Mouse (Mus musculus) lung, postnatal 36 days (tissue): Measurements from ENCODE around the gene Zfp273.
"Not testable (repeated sequence)": the region's sequence is repeated elsewhere in the genome, so short reads cannot be mapped to it uniquely, and the experiment has no call there.

ENCODE experiments used
- DNase-seq: peaks from one replicate; pipeline ENCODE4 v3.0.0; 2022; ENCODE audit warnings: mixed read lengths

Zfp273 gene

DNA sequence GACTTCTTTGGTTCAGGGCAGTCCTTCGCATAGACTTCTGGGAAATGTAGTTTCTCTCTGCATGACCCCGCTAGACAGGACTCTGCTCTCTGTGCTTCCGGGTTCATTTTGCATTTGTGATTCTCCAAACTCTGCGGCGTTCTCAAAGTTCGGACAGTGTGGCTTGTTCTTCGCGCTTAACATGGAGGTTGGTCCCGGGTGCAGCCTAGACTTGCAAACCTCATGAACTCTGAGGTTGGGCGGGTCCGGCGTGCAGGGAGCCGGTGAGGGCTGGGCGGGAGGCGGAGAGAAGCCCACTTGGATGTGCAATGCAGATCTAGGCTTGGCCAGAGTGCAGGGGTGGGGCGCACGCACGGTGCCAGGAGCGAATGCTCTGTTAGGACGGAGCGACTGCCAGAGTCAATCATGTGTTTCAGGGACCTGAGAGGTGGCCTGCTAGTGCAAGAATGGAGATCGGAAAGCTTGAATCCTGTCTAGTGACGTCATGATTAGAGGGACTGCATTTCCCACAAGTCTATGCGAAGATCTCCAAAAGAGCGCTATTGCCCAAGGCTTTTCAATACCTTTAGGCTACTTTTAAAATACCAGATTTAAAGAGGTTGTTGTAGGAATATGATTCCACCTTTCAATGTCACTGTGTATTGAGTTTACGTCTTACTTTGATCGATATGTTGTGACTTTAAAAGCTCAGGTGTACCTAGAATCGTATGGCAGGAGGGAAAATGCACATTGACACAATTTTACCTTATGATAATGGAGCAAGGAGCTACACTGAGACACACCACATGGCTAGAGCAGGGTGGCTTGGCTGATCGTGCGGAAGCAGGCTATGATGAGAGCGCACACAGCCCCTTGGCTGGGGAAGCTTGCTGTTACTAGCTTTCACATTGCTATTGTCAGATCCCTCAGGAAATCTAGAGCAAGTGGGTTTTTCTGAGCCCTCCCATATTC, at the start of gene Zfp273:
Zfp273 (plus strand) TSS at position 31 of the 951 bp plus-strand sequence.
- peak; percentile 89 for DNase-seq

DNA sequence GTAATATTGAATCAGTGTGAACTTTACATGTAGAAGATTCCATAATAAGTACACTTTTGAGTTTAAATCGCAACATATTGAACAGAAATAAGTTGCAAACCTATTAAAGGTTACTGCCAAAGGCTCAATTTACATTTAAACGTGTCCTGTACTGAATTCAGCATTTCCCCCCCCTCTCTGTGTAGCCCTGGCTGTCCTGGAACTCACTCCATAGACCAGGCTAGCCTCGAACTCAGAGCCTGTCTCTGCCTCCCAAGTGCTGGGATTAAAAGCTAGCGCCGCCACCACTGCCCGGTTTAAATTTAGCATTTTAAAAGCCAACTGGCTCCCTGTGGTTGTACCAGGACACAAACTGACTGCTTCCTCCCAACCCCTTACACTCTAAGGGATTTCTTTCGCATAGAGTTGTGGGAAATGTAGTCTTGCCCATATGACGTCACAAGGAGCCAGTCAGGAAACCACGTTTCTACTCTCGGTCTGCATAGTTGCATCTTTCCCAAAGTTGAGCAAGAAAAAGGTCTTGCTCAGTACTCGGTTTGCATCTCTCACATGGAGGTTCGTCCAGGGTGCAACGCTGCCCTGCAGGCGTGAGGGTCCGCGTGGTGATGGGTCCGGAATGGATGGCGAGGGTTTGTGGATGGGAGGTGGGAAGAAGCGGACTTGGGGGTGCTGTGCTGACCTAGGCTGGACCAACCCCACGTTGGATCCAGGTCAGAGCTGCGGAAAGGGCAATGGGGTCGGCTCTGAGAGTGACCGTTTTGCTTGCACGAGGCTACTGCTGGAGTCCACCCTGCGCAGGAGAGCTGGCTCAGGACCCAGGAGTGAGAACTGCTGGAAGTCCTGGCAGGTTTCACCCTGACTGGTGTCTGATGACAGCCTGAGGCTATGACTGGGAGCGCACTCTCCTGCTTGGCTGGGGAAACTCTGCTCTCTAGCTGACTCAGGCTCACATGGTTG, 34.0 kb upstream of the Zfp273 start, which contains the start of gene Zfp493:
Zfp493 (plus strand) TSS at position 429 of the 957 bp plus-strand sequence.
- DNase-seq = peak; percentile 92

DNA sequence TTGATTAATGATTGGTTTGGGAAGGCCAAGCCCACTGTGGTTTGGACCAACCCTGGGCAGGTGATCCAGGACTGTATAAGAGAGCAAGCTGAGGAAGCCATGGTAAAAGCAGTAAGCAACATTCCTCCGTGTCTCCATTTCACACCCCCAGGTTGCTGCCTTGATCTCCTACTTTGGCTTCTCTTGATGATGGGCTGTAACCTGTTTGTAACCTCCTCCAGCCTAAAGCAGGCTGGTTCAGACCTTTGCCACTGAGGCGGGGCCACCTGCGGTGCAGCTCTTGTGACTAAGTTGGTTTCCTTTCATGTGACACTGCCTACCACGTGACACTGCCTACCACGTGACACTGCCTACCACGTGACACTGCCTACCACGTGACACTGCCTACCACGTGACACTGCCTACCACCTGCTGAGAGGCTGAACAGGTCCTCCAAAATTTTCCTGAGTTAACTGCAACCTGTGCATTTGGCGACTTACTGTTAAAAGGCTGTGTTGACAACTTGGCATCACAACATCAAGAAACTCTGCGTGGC, 21.6 kb upstream of the Zfp273 start:
- no peak for DNase-seq

DNA sequence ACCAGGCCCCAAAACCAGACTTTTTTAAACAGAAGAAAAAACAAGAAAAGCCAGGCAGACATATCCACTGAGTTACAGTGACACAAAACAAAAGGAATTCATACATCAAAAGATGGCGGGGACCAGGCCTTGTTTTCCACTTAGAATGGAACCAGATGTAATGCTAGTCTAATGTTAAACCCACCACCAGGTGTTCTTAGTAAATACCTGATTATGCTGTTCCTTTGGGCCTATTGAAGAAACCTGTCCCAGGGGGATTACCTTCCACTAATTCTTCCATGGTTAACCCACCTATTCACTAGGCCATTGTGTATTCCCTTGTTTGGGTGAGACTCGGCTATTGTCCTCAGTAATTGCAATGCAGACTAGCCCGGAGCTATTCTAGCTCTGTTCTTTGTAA, 14.9 kb upstream of the Zfp273 start:
- no peak for DNase-seq

DNA sequence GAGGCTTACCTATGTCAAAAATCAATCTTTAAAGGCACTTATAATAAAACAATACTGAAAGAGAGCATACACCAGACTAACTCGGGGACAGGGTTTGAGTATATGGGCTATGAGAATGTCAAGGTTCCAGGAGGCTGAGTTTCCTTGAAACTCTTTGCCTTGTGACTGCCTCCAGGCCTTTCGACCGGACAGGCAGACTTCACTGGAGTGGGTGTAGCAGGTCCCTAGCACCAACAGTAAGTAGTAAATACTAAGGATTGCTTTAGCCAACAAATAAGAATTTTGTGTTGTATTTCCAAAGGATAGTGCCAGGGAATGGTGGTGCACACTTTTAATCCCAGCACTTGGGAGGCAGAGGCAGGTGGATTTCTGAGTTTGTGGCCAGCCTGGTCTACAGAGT, 14.4 kb upstream of the Zfp273 start:
- DNase-seq = not testable (repeated sequence)

DNA sequence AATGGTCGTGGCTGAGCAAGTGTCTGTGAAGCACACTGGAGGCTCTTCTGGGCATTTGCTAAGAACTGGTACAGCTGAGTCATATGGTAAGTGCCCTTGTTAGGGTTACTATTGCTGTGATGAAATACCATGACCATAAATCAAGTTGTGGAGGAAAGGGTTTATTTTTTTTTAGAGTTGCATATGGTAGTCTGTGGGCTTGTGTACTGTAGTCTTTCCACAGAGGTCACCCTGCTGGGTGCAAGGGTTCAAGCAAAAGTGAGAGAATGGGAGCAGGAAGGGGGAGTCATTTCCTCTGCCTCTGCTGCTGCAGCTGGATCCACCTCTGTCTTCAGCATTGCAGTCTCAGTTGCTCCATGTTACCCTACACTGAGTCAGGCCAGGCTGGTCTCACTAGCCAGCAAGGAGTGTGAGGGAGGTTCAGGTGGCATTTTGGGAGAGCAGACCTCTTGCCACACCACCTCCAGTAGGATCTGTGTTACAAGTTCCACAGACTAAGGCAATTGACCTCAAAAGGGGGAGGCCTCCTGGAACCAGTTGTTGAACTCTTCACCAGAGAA, 1.8 kb upstream of the Zfp273 start:
- DNase-seq = no peak

DNA sequence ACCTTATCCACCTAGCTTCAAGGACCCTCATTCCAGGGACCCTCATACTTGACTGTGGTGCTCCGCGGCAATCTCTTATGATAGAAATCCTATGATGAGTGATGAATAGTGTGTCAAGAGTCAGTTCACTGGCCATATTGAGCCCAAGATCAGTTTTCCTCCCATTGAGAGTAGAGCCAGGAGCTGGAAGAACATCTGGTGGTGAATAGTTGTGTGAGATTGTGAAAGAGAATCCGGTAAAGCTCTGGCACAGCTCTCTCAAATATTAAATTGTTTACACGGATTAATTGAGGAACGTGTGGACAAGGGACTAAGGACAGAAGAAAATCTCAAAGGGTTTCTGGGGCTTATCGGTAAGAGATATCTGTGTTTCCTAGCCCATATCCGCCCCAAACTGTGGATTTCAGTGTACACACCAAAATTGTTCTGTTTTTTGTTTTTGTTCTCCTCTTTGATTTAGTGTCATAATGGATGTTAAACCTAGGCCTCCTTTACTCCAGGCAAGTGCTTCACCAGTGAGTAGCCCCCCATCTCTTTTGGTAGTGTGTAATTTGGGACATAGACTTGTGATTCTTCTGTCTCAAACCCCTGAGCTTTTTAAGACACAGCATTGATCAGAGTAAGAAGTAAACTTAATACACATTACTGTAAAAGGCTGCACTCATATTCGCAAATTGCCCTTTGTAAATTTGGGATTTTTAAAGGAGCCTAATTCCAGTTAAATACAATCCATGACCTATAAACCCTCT, 405 bp upstream of the Zfp273 start:
- no peak for DNase-seq

DNA sequence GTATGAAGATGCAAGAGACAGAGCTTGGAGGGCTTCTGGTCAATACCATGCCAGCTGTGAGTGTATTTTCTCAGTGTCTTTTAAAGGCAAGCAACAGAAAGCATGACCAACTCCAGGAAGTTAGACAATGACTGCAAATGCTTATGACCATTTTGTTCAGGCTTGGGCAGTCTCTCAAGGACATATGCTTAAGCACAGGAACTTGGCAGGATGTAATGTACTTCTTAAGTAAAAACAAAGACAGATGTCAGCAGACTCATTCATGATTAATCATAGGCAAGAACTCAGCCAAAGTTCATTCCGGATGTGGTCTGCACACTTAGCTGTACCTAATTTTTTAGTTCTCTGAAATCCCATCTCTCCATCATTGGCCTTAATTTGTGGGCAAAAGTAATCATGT, 5.1 kb downstream of the Zfp273 start:
- DNase-seq = no peak

DNA sequence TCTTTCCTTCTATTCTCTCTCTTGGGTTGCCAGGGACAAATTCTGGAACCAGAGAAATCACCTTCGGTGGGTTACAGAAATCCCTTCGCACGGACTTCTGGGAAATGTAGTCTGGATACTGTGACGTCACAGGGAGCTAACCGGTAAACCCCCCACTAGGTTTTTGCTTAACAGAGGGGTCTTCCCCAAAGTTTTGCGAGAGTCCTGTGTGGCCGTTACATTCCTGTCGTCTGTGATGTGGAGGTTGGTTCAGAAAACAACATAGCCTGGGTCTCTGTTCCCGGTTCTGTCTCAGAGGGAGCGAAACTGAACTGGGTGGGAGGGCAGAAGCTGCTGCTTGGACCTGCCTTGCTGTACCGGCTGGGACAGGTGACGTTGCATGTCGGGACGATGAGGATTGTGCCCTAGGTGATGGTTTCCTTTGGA, 17.4 kb downstream of the Zfp273 start, which contains the start of gene Gm10037:
Gm10037 (plus strand) TSS at position 196 of the 426 bp plus-strand sequence.
- peak; percentile 81 for DNase-seq

DNA sequence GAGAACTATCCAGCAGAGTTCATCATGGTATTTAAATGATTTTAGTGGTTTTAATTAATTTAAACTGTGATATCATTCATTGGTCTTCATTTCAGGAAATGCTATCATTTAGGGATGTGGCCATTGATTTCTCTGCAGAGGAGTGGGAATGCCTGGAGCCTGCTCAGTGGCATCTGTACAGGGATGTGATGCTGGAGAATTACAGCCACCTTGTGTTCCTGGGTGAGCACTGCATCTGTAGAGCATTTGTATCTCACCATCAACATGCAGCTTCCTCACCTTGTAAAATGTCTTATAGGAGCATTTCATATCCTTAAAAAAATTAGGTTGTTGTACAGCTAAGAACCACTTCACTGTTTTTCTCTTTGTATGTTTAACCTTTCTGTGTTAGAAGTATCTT, 19.6 kb downstream of the Zfp273 start:
- not testable (repeated sequence) for DNase-seq

DNA sequence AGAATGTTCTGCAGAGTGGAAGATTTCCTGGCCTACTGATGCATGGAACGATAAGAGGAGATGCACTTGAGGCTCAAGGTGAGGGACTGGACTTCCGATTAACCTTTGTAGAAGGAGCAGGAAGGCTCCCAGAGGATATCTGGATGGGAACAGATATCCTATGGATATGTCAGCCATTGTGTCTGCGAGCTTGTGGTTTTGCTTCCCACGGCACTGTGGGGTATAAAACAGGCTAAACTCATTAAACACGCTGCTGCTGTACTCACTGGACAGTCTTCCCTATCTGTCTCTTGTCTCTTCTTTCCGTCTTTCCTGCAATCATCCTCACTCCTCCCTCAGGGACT, 30.2 kb downstream of the Zfp273 start:
- no peak for DNase-seq

DNA sequence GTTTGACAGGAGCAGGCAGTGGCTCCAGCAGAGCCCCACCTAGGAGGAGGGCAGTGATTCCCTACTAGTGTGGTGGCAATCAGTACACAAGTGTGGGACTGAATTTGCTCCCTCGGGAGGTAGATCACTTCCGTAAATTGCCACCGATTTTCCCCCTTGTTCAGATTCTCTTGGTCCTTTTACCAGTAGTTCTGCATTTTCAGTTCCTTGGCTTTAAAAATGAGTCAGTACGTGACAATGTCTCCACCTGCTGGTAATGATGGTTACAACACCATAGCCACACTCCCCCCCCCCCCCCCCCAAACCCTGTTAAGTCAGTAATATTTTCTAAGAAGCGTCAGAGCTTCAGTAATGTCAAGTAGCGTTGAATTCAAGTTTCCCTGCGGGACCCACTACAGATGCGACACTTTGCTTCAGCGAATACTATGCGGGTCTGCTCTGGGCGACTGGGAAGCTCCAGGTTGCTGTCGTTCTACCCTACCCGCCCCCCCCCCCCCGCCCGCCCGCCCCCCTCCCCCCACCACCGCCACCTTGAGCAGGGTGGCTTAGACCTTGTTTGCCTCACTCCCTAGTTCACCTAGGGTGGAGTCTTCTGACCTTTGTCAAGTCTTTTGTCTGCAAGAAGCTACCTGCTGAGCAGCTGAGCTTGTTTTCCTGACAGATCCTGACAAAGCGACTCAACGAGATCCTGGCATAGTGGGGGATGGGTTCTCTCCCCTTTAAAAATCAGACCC, 30.7 kb downstream of the Zfp273 start:
- DNase-seq = peak; percentile 73

DNA sequence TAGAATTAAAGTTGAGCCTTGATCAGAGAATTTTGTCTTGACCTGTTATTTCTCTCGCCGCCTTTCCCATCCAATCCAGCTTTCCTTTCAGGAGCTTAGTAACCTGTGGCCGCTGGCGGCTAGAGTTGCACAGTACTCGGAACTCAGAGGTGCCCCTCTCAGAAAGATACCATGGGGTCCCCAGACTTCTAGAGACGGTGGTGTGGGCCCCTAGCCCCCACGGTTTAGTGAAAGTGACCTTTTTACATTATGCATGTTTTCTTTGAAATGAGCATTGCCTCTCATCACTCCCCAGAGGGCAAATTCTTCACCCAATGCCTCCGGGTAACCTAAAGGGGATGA, 31.3 kb downstream of the Zfp273 start:
- no peak for DNase-seq

DNA sequence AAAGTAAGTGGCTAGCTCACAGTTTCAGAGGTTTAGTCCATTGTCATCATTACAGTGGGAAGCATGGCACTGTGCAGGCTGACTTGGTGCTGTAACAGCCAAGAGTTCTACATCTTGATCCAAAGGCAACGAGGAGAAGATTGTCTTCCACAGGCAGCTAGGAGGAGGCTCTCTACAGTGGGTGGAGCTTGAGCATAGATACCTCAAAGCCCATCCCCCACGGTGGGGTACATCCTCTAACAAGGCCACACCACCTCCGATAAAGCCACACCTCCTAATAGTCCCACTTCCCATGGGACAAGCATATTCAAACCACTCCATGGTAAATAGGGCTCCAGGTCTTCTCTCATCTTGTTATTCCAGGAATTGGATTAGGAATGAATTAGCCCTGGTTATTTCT, 36.8 kb downstream of the Zfp273 start:
- no peak for DNase-seq

DNA sequence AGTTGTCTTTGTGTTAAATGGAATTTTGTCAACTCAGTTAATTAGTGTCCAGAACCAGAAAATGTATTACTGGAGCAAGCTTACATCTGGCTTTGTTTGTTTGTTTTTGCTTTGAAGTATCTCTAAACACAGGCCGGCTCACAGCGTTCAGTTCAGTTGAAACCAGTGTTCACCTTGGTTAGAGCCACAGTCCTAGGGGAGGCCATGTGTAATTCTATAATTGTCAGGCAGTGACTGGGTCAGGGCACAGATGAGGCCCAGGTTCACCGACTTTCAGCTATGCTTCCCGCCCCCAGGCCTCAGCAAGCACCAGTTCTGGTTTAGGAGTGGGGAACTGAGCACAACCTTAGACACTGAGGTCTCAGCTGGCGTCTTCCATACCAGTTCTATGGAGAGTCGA, 39.6 kb downstream of the Zfp273 start:
- DNase-seq = no peak

DNA sequence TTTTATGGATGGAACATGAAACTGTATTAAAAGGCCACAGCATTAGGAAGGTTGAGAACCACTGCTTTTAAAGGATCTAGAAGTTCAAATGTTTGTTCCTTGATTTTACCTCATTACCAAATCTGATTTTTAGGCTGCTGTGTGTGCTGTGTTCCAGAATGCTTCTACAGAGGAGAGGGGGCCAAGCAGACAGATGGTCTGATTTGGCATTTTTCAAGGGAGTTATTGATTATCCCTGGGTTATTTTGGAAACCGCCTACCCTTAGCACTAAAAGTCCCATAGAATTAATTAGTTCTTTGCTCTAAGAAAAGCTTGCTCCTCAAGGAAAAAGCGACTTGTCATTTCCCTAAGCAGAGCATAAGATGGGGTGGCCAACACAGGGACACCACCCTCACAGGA, 40.4 kb downstream of the Zfp273 start:
- no peak for DNase-seq

DNA sequence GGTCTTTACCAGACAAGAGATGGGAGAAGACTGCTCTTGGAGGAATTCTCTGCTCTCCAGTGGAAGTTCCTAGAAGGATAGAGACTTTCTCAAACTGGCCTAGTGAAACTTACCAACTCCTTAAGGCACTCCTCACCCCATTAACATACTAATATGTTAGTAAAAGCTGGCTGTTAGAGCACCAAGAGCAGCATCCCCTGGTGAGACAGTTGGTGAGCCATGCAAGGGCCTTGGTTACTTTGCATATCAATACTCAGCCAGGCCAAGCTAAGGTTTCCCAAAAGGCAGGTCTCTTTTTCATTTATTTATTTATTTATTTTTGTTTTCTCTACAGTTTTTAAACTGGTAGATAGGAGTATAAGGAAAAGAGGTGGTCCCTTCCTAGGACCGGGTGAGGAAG, 43.8 kb downstream of the Zfp273 start:
- no peak for DNase-seq

DNA sequence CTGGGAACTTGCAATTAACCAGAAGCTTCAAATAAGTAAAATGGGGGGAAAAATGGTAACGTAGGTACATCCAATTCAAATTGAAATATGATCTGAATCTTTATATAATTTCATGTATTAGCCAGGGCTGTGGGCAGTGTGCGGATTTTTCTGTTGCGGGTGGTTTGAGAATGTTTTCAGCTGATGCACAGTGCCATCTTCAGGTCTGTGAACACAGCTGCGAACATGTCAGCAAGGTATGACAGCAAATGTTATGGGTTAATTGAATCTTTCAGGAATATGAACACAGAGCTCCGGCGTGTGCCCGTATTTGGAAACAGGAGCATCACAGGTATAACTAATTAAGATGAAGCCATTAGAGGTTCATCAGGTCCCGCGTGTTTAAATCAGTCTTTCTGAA, 49.0 kb downstream of the Zfp273 start:
- no peak for DNase-seq

DNA sequence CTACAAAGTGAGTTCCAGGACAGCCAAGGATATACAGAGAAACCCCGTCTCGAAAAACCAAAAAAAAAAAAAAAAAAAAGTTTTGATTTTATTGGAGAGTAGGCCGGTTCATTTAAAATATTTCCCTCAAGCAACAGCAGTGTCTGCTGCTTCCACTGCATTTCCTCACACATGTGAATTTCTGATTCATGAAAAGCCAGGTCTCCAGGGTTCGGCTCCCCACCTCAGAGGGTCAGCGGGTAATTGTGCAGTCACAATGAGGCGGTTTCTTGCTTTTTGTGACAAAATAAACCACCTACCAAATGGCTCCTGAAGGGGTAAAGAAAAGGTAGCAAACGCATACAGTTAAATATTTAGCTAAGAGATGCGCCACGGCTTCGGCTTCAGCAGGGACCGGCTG, 49.5 kb downstream of the Zfp273 start, which contains the start of gene BC048507:
BC048507 (plus strand) TSS at position 301 of the 400 bp plus-strand sequence.
- DNase-seq = no peak

DNA sequence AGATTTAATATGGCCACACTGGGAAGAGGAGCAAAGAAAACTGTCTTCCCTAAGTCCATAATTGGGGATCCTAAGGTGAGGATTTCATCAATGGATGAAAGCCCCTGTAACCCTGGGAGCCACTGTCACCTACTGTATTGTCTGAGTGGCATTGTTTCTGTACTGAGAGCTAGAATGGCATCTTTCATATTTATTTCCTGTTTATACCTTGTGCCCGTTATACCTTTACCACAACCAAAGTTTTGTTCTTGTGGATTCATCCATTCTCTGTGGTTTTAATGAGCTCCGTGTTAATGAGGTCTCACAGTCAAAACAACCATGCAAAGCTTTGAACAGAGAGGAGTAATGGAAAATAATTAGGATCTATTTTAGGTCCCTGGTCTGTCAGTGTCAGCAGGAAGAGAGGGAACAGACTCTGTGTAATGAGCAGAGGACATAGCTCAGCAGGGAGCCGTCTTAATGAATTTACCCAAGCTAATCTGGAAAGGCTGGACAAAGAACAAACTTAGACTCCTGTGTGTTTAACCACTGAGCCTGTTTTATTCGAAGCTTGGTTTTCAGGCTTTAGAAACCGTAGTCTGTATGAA, 51.3 kb downstream of the Zfp273 start:
- no peak for DNase-seq

DNA sequence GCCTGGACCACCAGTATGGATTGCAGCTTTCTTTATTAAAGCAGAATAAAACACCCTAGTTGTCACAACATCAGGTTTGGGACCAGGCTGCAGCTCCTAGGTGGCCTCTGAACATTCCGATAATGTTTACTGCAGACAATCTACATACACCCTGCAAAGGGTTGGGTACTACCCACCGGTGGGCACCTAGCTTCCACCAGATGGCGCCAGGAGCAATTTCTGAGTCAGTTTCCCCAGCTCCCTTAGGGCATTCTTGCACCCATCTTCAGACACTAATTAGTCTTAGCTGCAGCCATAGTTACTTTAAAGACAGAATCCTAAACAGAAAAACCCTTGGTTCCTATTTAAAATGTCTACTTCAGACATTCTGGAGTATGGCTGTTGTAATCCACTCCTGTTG, 54.4 kb downstream of the Zfp273 start:
- DNase-seq = no peak
